Mouse (Mus musculus): ENCODE measurements around the gene Hbb-bh2.
"Not testable (repeated sequence)": the region's sequence is repeated elsewhere in the genome, so short reads cannot be mapped to it uniquely, and the experiment has no call there.

Hbb-bh2 gene

DNA sequence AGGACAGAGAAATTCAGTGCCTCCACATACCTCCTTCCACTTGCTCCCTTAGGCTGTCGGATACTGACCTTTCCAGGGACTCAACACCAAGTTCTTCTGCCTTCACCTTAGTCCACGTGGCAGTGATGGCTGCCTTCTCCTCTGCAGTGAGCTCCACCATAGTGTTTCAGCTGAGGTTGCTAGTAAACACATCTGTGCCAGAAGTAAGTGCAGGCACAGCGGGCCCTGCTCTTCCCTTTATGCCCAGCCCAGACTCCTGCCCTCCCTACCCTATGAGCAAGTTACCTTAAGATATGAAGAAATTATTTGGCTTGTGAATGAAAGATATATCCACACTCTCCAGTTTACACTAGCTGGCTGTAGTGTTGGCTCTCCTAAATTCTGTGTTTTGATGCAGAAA lies at the start of gene Hbb-bh2:
Hbb-bh2 (minus strand) TSS at position 253 of the 400 bp plus-strand sequence.
- DNase-seq (ENCODE audit: low spot score), result no peak

DNA sequence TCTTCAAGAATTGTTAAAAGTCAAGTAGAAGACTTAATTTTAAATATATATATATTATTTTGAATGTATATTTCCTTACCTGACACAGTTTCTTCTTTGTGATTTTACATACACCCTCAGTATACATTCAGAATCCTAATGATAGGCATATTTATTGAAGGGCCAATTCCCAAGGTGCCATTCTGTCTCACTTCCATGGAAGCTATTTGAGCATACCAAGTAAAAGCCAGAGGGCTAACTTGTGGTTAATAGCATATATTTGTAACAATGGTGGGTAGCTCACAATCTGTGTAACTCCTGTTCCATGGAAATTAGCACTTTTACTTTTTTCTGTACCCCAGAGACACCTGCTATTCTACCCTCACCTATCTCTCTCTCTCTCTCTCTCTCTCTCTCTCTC lies 45.8 kb upstream of the Hbb-bh2 start, which contains the start of gene Olfr66:
Olfr66 (minus strand) TSS at position 101 of the 400 bp plus-strand sequence.
- no peak for DNase-seq (ENCODE audit: low spot score)

DNA sequence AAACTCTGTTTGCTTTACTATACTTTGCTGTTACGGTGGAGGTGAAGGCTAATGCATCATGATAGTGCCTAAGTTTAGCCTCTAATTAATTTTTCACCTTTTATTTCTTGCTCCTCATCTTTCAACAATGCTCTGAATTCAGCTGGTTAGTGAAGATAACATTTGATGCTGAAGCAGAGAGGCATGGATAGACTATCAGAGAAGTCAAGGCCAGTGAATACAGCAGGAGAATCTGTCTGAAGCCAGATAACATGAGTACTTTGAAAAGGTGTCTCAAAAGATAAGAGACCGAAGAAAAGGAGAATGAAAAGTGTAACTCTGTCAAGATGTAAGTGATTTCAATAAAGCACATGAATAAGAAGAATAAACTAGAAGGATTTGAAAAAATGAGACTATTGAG lies 36.8 kb upstream of the Hbb-bh2 start:
- DNase-seq (ENCODE audit: low spot score), result no peak

DNA sequence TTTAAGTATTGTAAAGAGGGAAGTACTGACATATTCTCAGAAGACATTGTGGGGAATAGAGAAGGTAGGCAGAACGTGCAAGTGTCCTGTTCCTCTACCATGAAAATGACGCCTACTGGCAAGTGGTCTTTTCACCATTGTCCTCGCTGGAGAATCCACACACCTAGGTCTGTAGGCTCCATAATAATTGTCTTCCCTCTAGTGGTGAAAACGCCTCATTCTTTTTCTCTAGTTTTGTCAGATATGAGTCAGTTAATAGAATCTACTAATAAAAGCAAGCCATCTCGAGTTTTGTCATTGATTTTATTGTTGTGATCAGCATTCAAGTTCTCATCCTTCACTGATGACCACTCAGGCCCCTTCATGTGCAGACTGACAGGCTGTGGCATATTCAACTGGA lies 34.1 kb upstream of the Hbb-bh2 start:
- no peak for DNase-seq (ENCODE audit: low spot score)

DNA sequence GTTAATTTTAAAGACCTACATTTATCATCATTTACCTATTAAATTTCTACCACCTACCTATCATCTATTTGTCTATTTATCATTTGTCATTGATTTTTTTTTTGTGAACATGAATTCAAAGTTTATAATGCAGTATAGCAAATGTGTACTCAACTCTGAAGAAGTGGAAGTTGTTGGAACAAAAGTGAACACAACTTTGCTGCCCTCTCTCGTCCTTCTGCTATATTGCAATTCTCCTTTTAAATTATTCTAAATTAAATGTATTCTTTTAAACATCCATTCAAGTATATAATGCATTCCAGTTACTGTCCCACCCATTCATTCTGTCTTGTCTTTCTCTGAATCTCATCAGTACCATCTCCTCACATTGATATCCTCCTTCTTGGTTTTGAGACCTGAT lies 32.7 kb upstream of the Hbb-bh2 start:
- DNase-seq (ENCODE audit: low spot score), result no peak

DNA sequence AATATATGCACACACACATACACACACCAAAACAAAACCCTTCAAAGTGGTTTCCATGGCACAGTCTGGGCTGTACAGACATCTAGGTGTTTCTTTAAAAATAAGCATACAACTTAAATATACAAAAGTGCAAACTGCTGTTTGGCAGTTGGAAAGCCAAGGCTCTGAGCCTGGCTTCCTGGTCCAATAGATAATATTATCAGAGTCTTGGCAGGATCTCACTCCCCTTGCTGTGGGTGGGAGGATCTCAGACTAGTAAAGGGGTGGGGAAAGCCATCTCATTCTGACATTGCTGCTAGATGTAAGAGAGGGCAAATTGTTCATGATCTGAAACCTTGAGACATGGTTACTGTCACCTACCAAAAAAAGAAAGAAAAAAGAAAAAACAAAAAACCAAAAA lies 30.3 kb upstream of the Hbb-bh2 start:
- DNase-seq (ENCODE audit: low spot score), result no peak

DNA sequence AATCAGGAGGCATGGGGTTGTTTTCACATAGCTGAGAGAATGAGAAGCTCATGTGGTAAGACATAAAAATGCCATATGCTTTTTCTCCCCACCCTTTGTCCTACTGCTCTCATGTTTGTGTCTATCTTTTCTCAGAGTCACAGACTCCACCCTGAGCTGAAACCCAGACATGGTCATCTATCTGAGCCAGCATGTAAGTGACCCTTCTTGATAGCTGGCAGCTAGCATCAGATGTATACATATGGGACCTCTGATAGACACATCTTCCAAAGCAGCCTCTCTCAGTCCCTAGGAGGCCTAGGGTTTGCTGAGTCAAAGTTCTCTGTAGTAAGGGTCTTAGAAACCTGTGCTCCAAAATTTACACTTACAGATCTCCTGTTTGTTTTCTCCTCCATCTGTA lies 25.4 kb upstream of the Hbb-bh2 start:
- DNase-seq (ENCODE audit: low spot score), result no peak

DNA sequence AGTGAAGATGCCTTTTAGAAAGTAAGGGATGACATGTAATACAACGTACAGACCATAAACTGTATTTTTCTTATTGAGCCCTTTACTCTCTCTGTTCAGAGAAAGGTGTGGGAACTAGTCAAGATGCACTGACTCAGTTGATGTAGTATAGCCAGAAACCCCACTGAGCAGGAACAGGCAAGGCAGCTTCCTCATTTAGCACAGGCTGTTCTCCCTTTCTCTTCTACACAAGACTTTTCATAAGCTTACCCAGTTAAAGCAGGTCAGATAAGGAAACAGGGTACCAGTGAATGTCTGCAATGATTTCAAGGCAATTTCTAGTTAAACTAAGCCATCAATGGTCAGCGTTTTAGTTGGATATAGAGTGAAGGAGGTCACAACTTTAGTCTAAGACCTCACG lies 21.2 kb upstream of the Hbb-bh2 start:
- no peak for DNase-seq (ENCODE audit: low spot score)

DNA sequence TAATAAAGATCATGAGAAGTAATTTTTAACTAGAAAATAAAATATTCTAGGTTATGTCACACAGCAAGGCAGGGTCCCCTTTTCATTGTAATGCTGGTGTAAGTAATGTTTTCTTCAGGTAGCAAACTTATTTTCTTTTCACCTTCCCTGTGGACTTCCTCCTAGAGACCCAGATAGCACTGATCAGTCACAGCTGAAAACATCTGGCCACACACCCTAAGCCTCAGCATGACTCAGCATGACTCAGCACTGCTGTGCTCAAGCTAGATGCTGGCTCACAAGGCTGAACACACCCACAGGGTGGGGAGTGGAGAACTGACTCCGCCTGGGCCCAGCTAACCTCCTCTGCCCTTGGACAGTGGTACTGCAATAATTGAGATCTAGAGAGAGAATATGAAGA lies 20.5 kb upstream of the Hbb-bh2 start:
- peak; percentile 22 for DNase-seq (ENCODE audit: low spot score)

DNA sequence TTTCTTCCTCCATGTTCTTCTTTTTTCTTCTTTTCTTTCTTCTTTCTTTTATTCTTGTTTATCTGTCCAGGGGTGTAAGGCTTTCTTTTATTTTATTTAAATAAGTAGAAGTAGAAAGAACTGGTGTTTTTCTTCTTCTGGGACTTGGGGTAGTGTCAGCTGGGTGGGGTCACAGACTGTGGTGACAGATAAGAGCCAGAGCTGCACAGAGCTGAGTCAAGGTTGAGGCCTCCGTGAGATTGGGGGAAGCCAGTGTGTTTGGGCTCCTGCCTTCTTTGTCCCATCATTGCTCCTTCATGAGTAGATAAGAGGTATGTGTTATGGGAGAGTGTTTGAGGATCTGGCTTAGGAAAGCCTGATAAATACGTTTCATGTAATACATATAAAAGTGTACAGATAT lies 18.8 kb upstream of the Hbb-bh2 start:
- DNase-seq (ENCODE audit: low spot score), result no peak

DNA sequence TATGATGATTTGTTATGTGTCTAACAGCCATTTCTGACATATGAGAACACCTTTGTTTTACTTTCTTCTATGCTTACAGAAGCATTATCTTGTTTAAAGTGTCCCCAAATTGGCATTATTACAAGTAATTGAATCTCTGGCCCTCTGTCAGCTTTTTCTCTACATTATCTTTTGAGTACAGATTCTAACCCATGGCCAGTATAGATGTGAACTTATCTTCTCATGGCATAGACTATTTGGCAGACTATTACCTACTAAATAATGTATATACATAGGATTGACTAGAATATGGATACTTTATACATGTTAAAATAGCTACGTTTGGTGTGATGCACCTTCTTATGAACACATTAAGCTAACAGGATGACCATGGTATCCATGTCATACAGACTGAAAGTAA lies 14.3 kb upstream of the Hbb-bh2 start:
- DNase-seq (ENCODE audit: low spot score), result no peak

DNA sequence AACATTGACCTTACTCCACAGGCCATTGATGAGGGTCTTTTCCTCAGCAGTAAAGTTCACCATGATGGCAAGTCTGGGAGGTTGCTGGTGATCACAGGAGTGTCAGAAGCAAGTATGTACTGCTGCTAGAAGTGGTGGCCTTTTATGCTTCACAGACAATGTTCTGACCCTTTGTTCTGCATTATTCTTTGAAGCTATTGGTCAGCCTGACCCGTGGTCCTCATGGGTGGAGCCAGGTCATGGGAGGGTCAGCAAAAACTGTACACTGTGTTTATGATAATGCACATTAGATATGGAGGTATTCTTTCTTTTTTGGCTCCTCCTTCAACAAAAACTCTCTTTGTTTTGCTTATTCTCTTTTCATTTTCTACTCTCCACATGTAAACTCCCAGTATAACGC lies 12.8 kb upstream of the Hbb-bh2 start, which contains the start of gene Hbb-y:
Hbb-y (minus strand) TSS at position 127 of the 400 bp plus-strand sequence.
- no peak for DNase-seq (ENCODE audit: low spot score)

DNA sequence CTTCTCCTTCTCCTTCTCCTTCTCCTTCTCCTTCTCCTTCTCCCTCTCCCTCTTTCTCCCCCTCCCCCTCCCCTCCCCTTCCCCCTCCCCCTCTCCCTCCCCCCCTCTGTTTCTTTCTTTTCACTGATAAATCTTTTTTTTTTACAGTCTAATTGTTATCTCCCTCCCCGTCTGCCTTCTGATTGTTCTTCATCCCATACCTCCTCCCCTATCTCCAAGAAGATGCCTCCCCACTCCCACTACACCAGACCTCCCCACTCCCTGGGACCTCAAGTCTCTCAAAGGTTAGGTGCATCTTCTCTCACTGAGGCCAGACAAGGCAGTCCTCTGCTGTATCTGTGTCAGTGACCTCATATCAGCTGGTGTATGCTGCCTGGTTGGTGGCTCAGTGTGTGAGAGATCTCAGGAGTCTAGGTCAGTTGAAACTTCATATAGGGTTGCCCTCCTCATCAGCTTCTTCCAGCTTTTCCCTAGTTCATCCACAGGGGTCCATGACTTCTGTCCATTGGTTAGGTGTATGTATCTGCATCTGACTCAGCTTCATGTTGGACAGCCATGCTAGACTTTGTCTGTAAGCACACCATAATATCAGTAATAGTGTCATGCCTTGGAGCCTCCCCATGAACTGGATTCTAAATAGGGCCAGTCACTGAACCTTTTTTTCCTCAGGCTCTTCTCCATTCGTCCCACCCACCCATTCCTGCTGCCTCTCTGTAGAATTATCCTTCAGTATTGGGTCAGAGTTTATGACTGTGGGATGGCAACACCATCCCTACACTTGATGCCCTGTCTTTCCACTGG lies 4.4 kb upstream of the Hbb-bh2 start:
- no peak for DNase-seq (ENCODE audit: low spot score)

DNA sequence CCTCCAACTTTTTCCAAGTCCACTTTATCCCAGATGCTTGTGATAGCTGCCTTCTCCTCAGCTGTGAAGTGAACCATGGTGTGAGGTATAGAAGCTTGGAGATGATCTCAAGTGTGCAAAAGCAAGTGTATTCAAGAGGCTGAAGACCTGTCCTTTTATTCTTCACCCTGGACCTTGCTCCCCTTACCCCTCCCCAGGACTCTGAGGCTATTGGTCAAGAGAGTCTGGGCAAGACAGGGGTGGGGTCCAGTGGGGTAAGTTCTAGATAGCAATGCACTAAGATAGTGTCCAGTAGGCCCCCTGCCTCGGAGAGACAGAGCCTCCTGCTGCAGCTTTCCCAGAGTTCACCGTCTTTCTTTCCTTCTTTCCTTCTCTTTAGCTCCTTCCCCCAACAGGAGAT lies 2.7 kb upstream of the Hbb-bh2 start, which contains the start of gene Hbb-bh1:
Hbb-bh1 (minus strand) TSS at position 131 of the 400 bp plus-strand sequence.
- DNase-seq (ENCODE audit: low spot score), result no peak

DNA sequence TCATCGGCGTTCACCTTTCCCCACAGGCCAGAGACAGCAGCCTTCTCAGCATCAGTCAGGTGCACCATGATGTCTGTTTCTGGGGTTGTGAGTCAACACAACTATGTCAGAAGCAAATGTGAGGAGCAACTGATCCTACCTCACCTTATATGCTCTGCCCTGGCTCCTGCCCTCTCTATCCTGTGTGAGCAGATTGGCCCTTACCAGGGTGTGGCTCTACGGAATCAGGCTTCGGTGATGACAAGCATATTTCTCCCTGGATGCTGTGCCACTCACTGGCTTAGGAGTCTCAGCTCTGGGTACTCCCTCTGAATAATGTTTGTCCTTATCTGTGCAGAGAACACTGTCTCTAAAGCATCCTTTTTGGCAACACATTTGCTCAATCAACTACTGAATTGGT lies 12.5 kb downstream of the Hbb-bh2 start, which contains the start of gene Hbb-bs:
Hbb-bs (minus strand) TSS at position 289 of the 400 bp plus-strand sequence.
- DNase-seq (ENCODE audit: low spot score), result no peak

DNA sequence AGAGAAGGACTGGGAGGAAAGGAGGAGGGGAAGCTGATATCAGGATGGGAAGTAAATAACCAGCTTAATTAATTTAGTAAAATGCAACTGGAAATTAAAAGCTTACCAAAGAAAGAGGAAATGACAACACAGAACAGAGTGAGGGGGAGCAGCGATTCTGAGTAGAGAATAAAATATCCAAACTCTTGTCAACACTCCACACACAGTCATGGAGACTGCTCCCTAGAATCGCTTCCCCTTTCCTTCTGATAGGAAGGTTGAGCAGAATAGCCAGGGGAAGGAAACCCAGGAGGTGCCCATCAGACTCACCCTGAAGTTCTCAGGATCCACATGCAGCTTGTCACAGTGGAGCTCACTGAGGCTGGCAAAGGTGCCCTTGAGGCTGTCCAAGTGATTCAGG lies 13.2 kb downstream of the Hbb-bh2 start:
- not testable (repeated sequence) for DNase-seq (ENCODE audit: low spot score)

DNA sequence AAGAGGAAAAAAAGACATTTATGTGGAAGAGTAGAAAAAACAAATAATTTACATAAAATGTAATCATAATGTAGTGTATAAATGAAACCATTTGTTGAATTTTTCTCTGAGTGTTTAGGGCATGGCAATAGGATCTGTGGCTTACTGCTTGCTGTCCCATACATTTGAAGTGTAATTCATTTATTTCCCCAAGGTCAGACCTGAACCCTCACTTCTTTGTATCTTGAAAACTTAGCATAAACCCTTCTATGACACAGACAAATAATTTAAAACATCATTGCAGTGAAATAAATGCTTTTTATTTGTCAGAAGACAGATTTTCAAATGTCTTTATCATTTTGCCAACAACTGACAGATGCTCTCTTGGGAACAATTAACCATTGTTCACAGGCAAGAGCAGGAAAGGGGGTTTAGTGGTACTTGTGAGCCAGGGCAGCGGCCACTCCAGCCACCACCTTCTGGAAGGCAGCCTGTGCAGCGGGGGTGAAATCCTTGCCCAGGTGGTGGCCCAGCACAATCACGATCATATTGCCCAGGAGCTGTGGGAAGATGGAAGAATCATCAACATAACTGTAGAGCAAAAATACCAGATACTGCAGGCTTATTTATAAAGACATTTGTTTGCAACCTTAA lies 13.9 kb downstream of the Hbb-bh2 start:
- no peak for DNase-seq (ENCODE audit: low spot score)

DNA sequence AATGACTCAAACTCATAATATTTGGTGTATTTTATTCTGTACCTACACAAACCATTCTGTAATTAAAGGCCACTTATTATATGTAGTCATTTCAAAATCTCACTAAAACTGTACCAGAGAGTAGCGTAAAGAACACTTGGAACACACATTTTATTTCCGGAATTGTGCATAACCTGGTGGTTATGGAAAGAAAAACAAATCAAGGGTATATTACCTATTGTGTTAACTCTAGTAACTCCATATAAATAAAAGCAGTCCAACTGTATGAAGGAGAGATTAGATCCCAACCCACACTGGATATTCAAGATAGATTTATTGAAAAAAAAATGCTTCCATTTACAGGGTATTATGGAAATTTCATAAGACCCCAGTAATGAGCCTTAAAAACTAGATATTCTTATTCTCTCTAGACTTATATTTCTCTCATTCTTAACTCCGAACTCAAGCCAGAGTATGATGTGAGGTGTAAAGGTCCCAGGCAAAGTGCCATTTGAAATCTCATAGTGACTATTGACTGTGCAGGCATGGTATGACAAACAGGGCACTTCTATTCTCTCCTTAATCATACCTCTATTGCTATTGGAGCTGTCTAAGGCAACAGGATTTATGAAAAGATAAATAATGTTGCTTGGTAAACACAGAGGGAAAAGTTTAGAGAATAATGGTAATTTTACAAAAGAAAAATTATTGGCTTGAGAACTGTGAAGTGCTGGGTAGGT lies 14.6 kb downstream of the Hbb-bh2 start:
- no peak for DNase-seq (ENCODE audit: low spot score)

DNA sequence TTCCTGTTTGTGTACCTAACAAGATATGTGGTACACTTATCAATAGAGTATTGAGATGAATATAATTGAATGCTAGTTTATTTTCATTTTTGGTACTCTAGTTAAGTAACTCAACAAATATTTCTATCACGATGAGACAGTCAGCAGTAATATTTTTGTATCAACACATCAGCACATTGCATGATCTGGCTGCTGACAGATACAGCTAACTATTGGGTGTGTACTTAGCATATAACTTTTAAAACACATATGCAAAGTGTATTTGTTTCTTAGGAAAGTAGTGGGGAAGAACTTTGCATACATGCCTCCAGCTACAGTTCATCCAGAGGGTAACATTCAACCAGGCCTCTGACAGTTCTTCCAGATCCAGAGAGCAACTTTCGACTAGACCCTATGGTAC lies 15.7 kb downstream of the Hbb-bh2 start:
- DNase-seq (ENCODE audit: low spot score), result no peak

DNA sequence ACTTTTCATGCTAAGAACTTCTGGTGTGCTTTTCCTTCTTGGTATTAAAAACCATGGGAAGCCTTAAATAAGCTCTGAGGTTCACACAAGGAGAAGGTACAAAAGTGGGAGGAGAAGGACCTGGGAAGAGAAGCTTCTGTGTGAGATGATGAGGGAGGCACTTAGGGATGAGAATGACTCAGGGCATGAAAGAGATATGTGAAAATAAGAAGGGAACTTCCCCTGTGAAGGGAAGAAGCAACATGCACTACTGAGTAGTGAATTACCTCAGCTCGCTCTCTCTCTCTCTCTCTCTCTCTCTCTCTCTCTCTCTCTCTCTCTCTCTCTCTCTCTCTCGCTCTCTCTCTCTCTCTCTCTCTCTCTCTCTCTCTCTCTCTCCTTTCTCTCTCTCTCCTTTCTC lies 25.2 kb downstream of the Hbb-bh2 start:
- DNase-seq (ENCODE audit: low spot score), result not testable (repeated sequence)

DNA sequence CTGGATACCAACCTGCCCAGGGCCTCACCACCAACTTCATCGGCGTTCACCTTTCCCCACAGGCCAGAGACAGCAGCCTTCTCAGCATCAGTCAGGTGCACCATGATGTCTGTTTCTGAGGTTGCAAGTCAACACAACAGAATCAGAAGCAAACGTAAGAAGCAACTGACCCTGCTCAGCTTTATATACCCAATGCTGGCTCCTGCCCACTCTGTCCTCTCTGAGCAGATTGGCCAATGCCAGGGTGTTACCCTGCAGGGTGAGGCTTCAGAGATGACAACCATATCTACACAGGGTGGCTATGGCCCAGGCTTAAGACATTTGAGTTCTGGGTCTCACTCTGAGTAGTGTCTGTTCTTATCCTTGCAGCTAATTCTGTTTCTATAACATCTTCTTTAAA lies 26.6 kb downstream of the Hbb-bh2 start, which contains the start of gene Hbb-bt:
Hbb-bt (minus strand) TSS at position 231 of the 400 bp plus-strand sequence.
- no peak for DNase-seq (ENCODE audit: low spot score)

DNA sequence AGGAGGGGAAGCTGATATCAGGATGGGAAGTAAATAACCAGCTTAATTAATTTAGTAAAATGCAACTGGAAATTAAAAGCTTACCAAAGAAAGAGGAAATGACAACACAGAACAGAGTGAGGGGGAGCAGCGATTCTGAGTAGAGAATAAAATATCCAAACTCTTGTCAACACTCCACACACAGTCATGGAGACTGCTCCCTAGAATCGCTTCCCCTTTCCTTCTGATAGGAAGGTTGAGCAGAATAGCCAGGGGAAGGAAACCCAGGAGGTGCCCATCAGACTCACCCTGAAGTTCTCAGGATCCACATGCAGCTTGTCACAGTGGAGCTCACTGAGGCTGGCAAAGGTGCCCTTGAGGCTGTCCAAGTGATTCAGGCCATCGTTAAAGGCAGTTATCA lies 27.2 kb downstream of the Hbb-bh2 start:
- not testable (repeated sequence) for DNase-seq (ENCODE audit: low spot score)

DNA sequence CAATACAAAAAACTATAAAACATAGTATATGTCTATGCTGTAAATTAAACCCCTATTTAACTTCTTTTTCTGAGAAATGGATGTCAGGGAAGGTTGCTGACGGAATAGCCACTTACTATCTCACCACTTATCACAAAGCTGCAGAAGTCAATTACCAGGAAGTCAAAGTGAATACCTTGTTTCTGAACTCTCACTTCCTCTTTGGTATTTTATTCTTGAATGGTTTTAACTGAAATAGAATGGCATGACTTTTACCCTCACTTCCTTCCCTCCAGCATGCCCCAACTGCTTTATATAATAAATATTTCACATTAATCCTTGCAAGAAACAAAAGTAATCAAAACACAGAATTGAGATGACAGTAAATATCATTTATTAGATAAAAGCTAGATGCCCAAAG lies 28.1 kb downstream of the Hbb-bh2 start:
- no peak for DNase-seq (ENCODE audit: low spot score)
